8 mouse cellular contexts compared by ENCODE assay signal in genomic region chr6:87914326-87915102, GRCm38 (mm10). TPM values are rescaled to one million over a fixed set of nuclear protein-coding genes. Genes with fewer than 3 reads are reported as not detected.
A peak's percentile ranks its signal among the peaks of the same experiment; 100 is the strongest.
DNase-seq lines count a peak whose midpoint lies in the region; ATAC-seq and TF ChIP-seq lines count a peak whose summit lies in the region.

No protein-coding gene starts in this region.

- no peaks in the 10 kb centered on the region for H3K9me3 ChIP-seq in intestine, postnatal 0 days (ENCODE audit: control insufficient read depth)
- H3K9me3 ChIP-seq in neural tube, embryonic 14.5 days (ENCODE audit: control insufficient read depth, low read length): no peaks in the 10 kb centered on the region

- peak; percentile 12; the same call in 1 of the 2 replicates for ATAC-seq in intestine, postnatal 0 days
- peak; percentile 67 for ATAC-seq in neural tube, embryonic 14.5 days (ENCODE audit: low read depth)

- DNase-seq in A20 (ENCODE audit: low read depth, low spot score) (peak; percentile 77), NIH3T3 (ENCODE audit: low read depth) (peak; percentile 53)
- DNase-seq in heart, adult 11 months: peak; percentile 93
- peak; percentile 43 to 60 for DNase-seq in lung, adult 18-20 months
- peak; percentile 62 for DNase-seq in thymus, postnatal 4 days

- H3K27me3 ChIP-seq in intestine, postnatal 0 days (replicated peaks; ENCODE audit: control insufficient read depth, insufficient read depth, low read length): no peaks in the 10 kb centered on the region
- H3K27me3 ChIP-seq in neural tube, embryonic 14.5 days (ENCODE audit: control insufficient read depth, insufficient read depth, low read length): no peaks in the 10 kb centered on the region

- TF ChIP-seq CTCF in cortical plate, adult 2 months (IDR thresholded peaks at IDR 0.05; ENCODE audit: extremely low read depth, insufficient read depth, low read length): no peak
- TF ChIP-seq CTCF in intestine, postnatal 0 days (IDR thresholded peaks at IDR 0.05; ENCODE audit: low read depth): no peak

- H3K4me1 ChIP-seq in cortical plate, adult 2 months (ENCODE audit: control insufficient read depth, insufficient read depth, low read length): peaks cover 11% of the 10 kb centered on the region
- no peaks in the 10 kb centered on the region for H3K4me1 ChIP-seq in intestine, postnatal 0 days (replicated peaks; ENCODE audit: control insufficient read depth, insufficient read depth, low read length)
- H3K4me1 ChIP-seq in neural tube, embryonic 14.5 days (ENCODE audit: control insufficient read depth, insufficient read depth, low read length): peaks cover 7% of the 10 kb centered on the region

- peak overlapping the region; percentile 71 for H3K9ac ChIP-seq in intestine, postnatal 0 days (ENCODE audit: low read depth, low read length)
- H3K9ac ChIP-seq in neural tube, embryonic 14.5 days (replicated peaks; ENCODE audit: low read depth, low read length): peak overlapping the region; percentile 74

- H3K36me3 ChIP-seq in intestine, postnatal 0 days (ENCODE audit: control insufficient read depth, insufficient read depth): peaks cover 52% of the 10 kb centered on the region
- H3K36me3 ChIP-seq in neural tube, embryonic 14.5 days (ENCODE audit: control insufficient read depth, insufficient read depth, low read length): peaks cover 32% of the 10 kb centered on the region

- TF ChIP-seq POLR2A in cortical plate, adult 2 months (IDR thresholded peaks at IDR 0.05; ENCODE audit: extremely low read depth, insufficient read depth, low read length): no peak

- H3K4me3 ChIP-seq in cortical plate, adult 2 months (ENCODE audit: insufficient read depth, low read length): peak overlapping the region; percentile 74
- H3K4me3 ChIP-seq in intestine, postnatal 0 days (ENCODE audit: low read depth, low read length): peak overlapping the region; percentile 63
- peak overlapping the region; percentile 89 for H3K4me3 ChIP-seq in neural tube, embryonic 14.5 days (ENCODE audit: low read depth, low read length)

- H3K27ac ChIP-seq in cortical plate, adult 2 months (ENCODE audit: insufficient read depth, low read length): peak overlapping the region; percentile 24; the same call in 1 of the 2 replicates
- H3K27ac ChIP-seq in intestine, postnatal 0 days (ENCODE audit: low read depth, low read length): peak overlapping the region; percentile 29
- peak overlapping the region; percentile 60 for H3K27ac ChIP-seq in neural tube, embryonic 14.5 days (ENCODE audit: low read depth, low read length)

- peak overlapping the region; percentile 82 for H3K4me2 ChIP-seq in intestine, postnatal 0 days (replicated peaks; ENCODE audit: low read depth)
- H3K4me2 ChIP-seq in neural tube, embryonic 14.5 days (ENCODE audit: low read depth, low read length): peak overlapping the region; percentile 87

- 5% methylated on average over 31 of the region's 35 CpGs for WGBS in intestine, postnatal 0 days
- WGBS in neural tube, embryonic 14.5 days: 3% methylated on average over 35 of the region's 35 CpGs

RNA-seq across cellular contexts. Expression of gene Hmces, which starts 0.8 kb away (rescaled TPM):
- 39.8 and 44.0 TPM in 2 replicates for polyA plus RNA-seq in cortical plate, adult 2 months (2012; rRNA removed)
- polyA plus RNA-seq in intestine, postnatal 0 days (2015; fragmentation: Nextera tagmentation; extraction: Ambion mirVana): 17.9 and 19.3 TPM in 2 replicates
- 41.7 and 46.6 TPM in 2 replicates for polyA plus RNA-seq in neural tube, embryonic 14.5 days (2014; fragmentation: Nextera tagmentation; extraction: Ambion mirVana)

RNA-seq across cellular contexts. Expression of gene Copg1, which starts 26.9 kb away (rescaled TPM):
- polyA plus RNA-seq in cortical plate, adult 2 months (2012; rRNA removed): 163 and 165 TPM in 2 replicates
- 88.5 and 89.5 TPM in 2 replicates for polyA plus RNA-seq in intestine, postnatal 0 days (2015; fragmentation: Nextera tagmentation; extraction: Ambion mirVana)
- 202 and 213 TPM in 2 replicates for polyA plus RNA-seq in neural tube, embryonic 14.5 days (2014; fragmentation: Nextera tagmentation; extraction: Ambion mirVana)

Comparison
In these comparisons a context has a peak if more than half of its experiments do, and no peak if none do; other contexts are left out.
1. Peak in every context shown above with its lines: DNase-seq, ATAC-seq, H3K4me3 ChIP-seq and H3K27ac ChIP-seq.